Mouse (Mus musculus) heart, embryonic 11.5 days (tissue): Measurements from ENCODE around the gene 9130230L23Rik. TPM values are rescaled to one million over a fixed set of nuclear protein-coding genes. Genes with fewer than 3 reads are reported as not detected.
A peak's percentile ranks its signal among the peaks of the same experiment; 100 is the strongest.

Source experiments
- ATAC-seq: fragments of 200-750 bp; cut with Nextera tagmentation; replicated peaks from 2 replicates; pipeline ENCODE4 v1.8.0; 2017; ENCODE audit warnings: moderate library complexity; ENCODE audit not compliant: insufficient number of reproducible peaks, low FRiP score, low TSS enrichment
- H3K27ac ChIP-seq: fragments of 300-500 bp; sonication (generic); 2 replicates; pipeline ENCODE4 v1.5.1; 2014; ENCODE audit warnings: mild to moderate bottlenecking, low read depth, low read length
- H3K27me3 ChIP-seq: fragments of 300-500 bp; sonication (generic); 2 replicates; pipeline ENCODE4 v1.6.1; 2014; ENCODE audit warnings: mild to moderate bottlenecking, low read length, mixed read lengths; ENCODE audit not compliant: control insufficient read depth, insufficient read depth
- H3K36me3 ChIP-seq: fragments of 300-500 bp; sonication (generic); 2 replicates; pipeline ENCODE4 v1.6.1; 2014; ENCODE audit warnings: mild to moderate bottlenecking, low read length, moderate library complexity, mixed read lengths; ENCODE audit not compliant: control insufficient read depth, insufficient read depth
- H3K4me1 ChIP-seq: fragments of 300-500 bp; sonication (generic); 2 replicates; pipeline ENCODE4 v1.6.1; 2014; ENCODE audit warnings: low read length; ENCODE audit not compliant: control insufficient read depth, insufficient read depth
- H3K4me2 ChIP-seq: fragments of 300-500 bp; sonication (generic); 2 replicates; pipeline ENCODE4 v1.6.1; 2014; ENCODE audit warnings: mild to moderate bottlenecking, moderate library complexity
- H3K4me3 ChIP-seq: fragments of 300-500 bp; sonication (generic); 2 replicates; pipeline ENCODE4 v1.5.1; 2014; ENCODE audit warnings: low read depth, low read length
- H3K9ac ChIP-seq: fragments of 300-500 bp; sonication (generic); 2 replicates; pipeline ENCODE4 v1.6.1; 2014; ENCODE audit warnings: mild to moderate bottlenecking, low read depth, low read length, moderate library complexity
- H3K9me3 ChIP-seq: fragments of 300-500 bp; sonication (generic); replicated peaks from 2 replicates; pipeline ENCODE4 v1.6.1; 2016; ENCODE audit warnings: low read length; ENCODE audit not compliant: control insufficient read depth
- WGBS: fragments of 180-500 bp; shearing (Covaris S2); extraction: QIAGEN DNeasy Blood & Tissue Kit; methylation state at CpG from one replicate; pipeline ENCODE4 v1.1.7; 2014; ENCODE audit not compliant: insufficient replicate concordance; 5-methylcytosine and 5-hydroxymethylcytosine counted together
- polyA plus RNA-seq: library from polyadenylated mRNA; unstranded; fragments of >200 nt; fragmentation: Nextera tagmentation; extraction: Ambion mirVana; gene quantifications from 2 replicates; pipeline ENCODE4 v1.2.1, GENCODE M21; 2014

9130230L23Rik gene
- polyA plus RNA-seq = 0.29 TPM in 1 of 2 replicates, not detected in the other

DNA sequence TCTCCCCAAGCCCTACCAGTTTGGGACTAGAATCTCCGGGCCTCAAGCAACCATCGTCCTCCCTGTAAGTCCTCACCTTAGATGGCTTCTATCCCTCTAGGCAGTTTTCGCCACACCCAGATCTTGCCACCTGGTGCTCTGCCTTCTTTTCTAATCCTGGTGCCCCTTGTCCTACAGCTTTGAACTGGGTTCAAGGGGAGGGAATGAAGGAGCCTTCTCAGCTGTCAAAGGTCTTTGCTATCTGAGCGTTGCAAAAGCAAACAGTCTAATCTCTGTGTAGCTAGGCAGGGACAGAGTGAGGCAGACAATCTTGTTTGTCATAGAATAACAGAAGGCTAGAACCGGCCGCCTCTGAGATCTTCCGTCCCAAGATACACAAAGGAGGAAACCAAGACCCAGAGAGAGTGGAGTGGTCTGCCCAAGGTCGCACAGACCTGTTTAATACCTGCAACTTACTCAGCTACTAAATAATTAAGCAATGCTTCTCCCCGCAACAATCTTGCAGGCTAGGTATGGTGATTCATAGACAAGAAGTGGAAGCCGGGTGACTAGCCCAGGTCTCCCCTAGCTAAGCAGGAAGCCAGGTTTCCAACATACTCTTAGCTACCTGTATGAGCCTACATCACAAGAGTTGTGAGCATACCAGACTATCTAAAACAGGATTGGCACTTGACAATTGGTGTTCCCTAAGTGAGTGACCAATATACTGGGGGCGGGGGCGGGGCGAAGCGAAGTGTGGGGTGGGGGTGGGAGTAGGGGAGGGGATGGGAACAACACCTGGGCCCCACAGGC lies at the start of gene 9130230L23Rik:
Gene 9130230L23Rik, minus strand, starts transcription at position 152 of the 792 bp plus-strand sequence.
- Histone ChIP-seq H3K27me3 (no peaks in the 10 kb centered on the region), H3K36me3 (no peaks in the 10 kb centered on the region), H3K4me2 (peak within 1 kb of the TSS; percentile 27), H3K27ac (no peak within 1 kb of the TSS), H3K4me1 (peaks cover 11% of the 10 kb centered on the region; the same call in 1 of the 2 replicates), H3K9me3 (no peaks in the 10 kb centered on the region), H3K4me3 (no peak within 1 kb of the TSS), H3K9ac (no peak within 1 kb of the TSS; the same call in 1 of the 2 replicates)
- no peak for ATAC-seq
- WGBS = 38% methylated on average over 14 of the region's 14 CpGs

DNA sequence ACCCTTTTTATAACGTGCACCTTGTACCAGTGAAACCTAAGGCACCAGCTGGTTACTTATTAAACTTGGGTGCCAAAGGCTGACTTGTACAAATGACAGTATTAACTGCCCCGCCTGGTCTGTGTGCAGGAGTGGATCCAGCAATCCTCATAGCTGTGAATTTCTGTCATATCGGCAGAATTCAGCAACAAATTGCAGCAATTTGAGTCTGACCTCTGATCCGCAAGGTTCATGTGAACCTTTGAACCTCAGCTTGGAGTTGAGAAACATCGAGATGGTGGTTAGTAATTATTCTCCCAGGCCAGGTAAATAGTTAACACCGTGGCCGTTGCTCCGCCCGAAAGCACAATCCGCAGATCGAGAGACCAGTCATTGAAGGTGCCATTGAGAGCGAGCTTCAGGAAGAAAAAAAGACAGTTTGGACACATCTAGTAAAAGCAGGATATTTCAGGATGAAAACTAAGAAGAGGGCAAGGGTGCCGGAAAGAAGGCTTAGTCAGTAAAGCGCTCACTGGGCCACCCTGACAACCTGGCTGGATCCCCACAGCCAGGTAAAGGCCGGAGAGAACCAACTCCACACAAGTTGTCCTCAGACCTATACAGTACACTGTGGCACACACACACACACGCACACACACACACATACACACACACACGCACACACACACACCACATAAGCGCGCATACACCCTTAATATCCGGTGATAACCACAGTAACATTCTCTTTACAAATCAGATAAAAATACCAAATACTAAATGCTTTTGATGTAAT lies 48.9 kb upstream of the 9130230L23Rik start:
- Histone ChIP-seq H3K9me3 (no peaks in the 10 kb centered on the region), H3K9ac (no peak overlapping the region), H3K4me2 (no peak overlapping the region), H3K27ac (no peak overlapping the region), H3K4me3 (no peak overlapping the region), H3K36me3 (no peaks in the 10 kb centered on the region), H3K27me3 (no peaks in the 10 kb centered on the region), H3K4me1 (no peaks in the 10 kb centered on the region)
- no peak for ATAC-seq
- 85% methylated on average over 20 of the region's 20 CpGs for WGBS

DNA sequence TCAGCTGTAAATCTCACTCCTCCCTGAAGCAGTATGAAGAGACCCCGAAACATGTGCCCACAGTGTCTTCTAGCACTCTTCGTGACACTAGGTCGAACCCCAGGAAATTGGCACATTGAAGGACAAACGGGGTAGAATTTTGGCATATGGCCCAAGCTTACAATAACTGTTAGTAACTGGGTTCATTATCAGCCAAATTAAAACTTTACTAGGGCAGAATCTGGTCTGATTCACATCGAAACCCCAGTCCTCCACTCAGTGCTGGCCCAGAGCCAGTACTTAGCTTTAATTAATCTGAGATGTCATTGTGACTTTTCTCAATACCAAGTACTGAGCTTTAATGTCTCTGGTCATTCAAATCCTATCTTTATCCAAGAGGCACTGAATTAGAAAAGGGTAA lies 46.8 kb upstream of the 9130230L23Rik start:
- H3K36me3 ChIP-seq = no peaks in the 10 kb centered on the region
- H3K4me2 ChIP-seq = no peak overlapping the region
- 85% methylated on average over 5 of the region's 5 CpGs for WGBS

DNA sequence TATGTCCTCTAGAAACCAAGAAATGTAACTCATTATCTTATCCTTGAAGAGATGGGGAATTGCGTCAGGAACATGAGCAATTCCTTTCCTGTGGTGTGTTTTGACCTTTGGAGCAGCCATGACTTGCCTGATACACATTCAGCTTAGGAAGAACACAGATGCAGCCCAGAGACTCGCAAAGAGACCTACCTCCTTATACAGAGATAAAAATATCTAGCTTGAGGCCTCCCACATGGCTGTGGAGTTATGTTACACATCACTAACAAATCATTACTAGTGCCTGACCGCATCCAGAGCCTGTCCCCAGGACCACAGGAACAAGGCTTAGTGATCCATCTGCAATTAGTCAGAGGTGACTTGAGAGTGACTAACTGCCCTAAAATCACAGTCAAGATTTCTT lies 42.3 kb upstream of the 9130230L23Rik start:
- WGBS = 56% methylated on average over 3 of the region's 3 CpGs
- Histone ChIP-seq H3K9ac (no peak overlapping the region), H3K36me3 (no peaks in the 10 kb centered on the region), H3K27me3 (no peaks in the 10 kb centered on the region), H3K27ac (no peak overlapping the region), H3K4me2 (no peak overlapping the region), H3K4me3 (no peak overlapping the region), H3K4me1 (no peaks in the 10 kb centered on the region), H3K9me3 (no peaks in the 10 kb centered on the region)
- no peak for ATAC-seq

More for the DNA sequence above, 46.8 kb upstream of the 9130230L23Rik start:
- Histone ChIP-seq H3K27ac (no peak overlapping the region), H3K9ac (no peak overlapping the region), H3K4me3 (no peak overlapping the region), H3K27me3 (no peaks in the 10 kb centered on the region), H3K4me1 (no peaks in the 10 kb centered on the region), H3K9me3 (no peaks in the 10 kb centered on the region)
- ATAC-seq = no peak

DNA sequence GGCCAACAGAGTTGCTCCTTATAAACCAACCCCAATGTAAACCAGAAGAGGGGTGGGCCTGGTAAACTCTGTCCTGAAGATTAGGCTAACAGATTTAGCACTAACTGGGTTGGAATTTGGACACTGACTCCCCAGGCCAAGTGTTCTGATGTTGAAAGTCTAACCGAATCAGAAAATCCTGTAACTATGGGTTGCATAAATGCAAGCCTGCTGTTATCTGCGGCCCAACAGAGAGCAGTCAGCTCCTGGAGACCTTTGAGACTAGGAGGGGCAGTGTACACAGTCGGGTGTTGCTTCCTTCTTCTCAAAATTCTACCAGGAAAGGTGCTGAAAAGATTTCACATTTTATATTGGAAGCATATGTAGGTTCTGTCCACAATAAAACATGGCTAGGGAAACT lies 39.8 kb upstream of the 9130230L23Rik start:
- Histone ChIP-seq H3K27ac (no peak overlapping the region), H3K27me3 (no peaks in the 10 kb centered on the region), H3K9ac (no peak overlapping the region), H3K4me3 (no peak overlapping the region), H3K4me1 (no peaks in the 10 kb centered on the region), H3K36me3 (no peaks in the 10 kb centered on the region), H3K9me3 (no peaks in the 10 kb centered on the region), H3K4me2 (no peak overlapping the region)
- WGBS = 77% methylated on average over 3 of the region's 3 CpGs
- no peak for ATAC-seq

DNA sequence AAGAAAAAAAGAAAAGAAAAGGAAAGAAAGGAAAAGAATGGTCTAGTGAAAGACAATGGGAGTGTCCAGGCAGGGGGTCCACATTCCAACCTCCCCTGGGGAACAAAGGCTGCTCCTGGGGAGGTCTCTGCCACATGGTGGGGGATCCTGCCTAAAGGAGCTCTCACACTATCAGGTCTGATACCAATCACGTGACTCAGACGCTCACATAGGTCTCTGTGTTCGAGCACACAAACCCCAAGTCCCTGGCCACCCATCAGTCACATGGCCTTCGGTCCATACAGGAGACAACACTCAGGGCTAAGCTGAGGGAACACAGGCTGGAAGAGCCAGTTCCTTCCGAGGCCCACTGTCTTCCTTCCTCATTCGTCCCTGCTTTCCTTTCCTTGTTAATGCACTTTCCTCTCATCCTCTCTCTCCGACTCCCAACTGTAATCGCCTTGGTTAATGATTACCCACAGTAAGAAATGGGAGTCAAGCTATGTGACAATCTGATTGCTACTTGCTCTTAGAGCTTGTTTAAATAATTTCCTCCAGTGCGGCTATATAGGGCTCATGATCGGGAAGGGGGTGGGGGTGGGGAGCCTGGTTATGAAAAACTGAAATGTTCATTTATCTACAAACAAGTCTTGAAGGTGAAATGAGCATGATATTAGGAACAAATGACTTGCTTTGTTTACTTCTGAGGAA lies 38.7 kb upstream of the 9130230L23Rik start:
- Histone ChIP-seq H3K4me1 (no peaks in the 10 kb centered on the region), H3K36me3 (no peaks in the 10 kb centered on the region), H3K4me3 (no peak overlapping the region), H3K9ac (no peak overlapping the region), H3K9me3 (no peaks in the 10 kb centered on the region), H3K27ac (no peak overlapping the region), H3K27me3 (no peaks in the 10 kb centered on the region), H3K4me2 (no peak overlapping the region)
- no peak for ATAC-seq
- WGBS = 59% methylated on average over 10 of the region's 10 CpGs

DNA sequence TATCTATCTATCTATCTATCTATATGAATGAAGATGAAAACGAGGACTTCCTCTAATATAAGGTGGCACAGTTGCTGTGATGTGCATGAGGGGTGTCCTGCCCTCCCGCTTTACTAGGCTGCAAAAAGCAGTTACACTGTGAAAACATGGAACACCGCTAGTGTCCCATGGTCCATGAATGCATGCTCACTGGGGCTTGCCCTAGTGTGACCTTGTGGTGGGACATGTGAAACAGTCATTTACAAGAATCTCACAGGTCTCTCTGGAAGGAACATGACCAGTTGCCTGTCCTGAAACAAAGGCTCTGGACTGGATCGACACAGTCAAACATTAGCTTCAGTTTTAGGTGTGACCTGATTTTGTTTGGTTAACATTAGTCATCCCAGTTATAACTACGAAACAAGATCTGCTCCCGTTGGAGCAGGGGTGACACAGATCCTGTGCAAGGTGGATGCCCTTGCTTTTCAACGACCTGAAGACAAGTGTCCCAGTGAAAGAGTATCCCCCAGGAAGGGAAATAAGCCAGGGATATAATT lies 36.7 kb upstream of the 9130230L23Rik start:
- Histone ChIP-seq H3K4me2 (no peak overlapping the region), H3K27ac (no peak overlapping the region), H3K4me1 (no peaks in the 10 kb centered on the region), H3K4me3 (no peak overlapping the region), H3K9me3 (no peaks in the 10 kb centered on the region), H3K36me3 (no peaks in the 10 kb centered on the region), H3K27me3 (no peaks in the 10 kb centered on the region), H3K9ac (no peak overlapping the region)
- no peak for ATAC-seq
- WGBS = 81% methylated on average over 7 of the region's 7 CpGs

DNA sequence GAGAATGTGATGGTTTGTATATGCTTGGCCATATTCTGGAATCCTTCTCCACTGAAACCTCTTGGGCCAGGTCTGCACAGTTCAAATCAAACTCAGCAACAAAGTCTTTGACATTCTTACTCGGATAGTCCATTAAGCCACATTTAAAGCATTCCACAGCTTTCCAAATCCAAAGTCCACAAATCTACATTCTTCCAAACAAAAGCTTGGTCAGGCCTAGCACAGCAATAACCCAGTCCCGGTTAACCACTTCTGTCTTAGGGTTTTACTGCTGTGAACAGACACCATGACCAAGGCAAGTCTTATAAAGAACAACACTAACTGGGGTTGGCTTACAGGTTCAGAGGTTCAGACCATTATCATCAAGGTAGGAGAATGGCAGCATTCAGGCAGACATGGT lies 35.7 kb upstream of the 9130230L23Rik start:
- H3K27me3 ChIP-seq = no peaks in the 10 kb centered on the region
- no peak for ATAC-seq
- H3K4me3 ChIP-seq = no peak overlapping the region
- H3K9me3 ChIP-seq = no peaks in the 10 kb centered on the region
- H3K9ac ChIP-seq = no peak overlapping the region
- no peak overlapping the region for H3K4me2 ChIP-seq
- no peak overlapping the region for H3K27ac ChIP-seq
- no peaks in the 10 kb centered on the region for H3K4me1 ChIP-seq
- 90% methylated on average over 2 of the region's 2 CpGs for WGBS
- H3K36me3 ChIP-seq = no peaks in the 10 kb centered on the region
